Mouse (Mus musculus) mature B cell (primary cell): ENCODE data around the gene Hoxb13.

Experiments used
- in situ Hi-C: fragments of 300-500 bp; cut with MboI; formaldehyde crosslinking; loops from 2 replicates; pipeline ENCODE4 v1.14.3; 2019

Gene Hoxb13

GRCm38 (mm10) chr11:96193521-96194400 is at the start of gene Hoxb13:
Gene Hoxb13, plus strand, starts transcription at chr11:96194316.
- in situ Hi-C loops, result no loop called here

DNA sequence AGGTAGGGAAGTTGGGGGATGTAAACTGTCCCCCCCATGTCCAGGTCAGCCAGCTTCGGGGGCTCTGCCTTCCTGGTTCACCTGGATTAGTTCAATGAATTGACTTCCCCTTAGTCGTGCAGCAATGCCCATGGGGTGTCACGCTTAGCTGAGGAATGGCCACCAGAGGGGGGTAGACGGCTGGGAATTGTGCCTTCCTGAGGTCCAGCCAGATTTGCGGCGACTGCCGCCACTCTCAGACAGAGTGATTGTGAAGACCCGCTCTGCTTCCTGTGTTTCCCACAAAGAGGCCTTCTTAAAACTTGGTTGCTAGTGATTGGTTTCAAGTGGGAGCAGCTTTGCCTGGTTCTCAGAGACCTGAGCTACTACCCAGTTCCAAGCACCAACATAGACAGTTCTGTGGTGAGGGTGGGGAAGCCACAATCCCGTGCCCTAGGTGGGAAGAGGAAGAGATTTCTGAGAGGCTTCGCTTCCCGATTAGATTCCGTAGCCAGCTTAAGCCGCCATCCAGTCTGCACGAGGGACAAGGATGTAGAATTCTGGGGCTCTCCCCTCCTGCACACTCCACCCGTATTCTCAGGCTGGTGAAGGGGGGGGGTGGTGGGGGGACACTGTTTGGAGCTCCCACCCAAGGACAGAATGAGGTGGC is 48.4 kb upstream of the Hoxb13 start:
- in situ Hi-C loops, result no loop called here

DNA sequence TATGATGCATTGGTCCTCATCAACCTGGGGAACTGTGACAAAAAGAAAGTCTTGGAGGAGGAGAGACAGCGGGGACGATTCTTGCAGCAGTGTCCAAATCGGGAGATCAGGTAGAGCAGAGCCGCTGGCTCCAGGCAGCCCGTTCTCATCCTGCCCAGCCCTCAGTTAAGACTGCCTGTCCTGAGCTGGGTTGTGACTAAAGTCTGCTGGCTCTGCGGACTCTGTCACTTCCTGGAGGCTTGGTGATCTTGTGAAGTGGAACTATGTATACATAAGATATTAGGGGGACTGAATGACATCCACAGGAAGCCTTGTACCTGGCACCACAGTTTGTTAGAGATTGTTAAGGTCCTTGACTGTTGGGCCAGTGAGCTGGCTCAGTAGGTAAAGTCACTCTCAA is 46.6 kb upstream of the Hoxb13 start:
- in situ Hi-C loops, result no loop called here

DNA sequence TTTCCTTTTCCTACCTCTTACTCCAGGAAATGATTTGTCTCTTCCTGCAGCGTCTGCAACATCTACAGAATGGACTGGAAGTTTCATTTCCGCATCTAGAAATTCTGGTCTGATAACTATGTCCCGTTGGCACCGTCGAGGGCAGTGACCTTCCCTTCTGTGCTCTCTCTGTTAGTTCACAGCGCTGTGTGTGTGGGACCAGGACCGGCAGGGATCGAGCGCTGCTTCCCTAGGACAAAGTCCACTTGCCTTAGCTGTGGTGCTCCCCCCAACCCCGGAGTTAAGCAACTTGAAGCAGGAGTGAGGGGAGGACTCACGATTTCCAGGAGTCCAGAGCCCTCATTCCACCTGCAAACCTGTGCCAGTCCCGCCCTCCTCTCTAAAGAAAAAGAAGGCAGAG is 29.3 kb upstream of the Hoxb13 start:
- in situ Hi-C loops, result no loop called here

DNA sequence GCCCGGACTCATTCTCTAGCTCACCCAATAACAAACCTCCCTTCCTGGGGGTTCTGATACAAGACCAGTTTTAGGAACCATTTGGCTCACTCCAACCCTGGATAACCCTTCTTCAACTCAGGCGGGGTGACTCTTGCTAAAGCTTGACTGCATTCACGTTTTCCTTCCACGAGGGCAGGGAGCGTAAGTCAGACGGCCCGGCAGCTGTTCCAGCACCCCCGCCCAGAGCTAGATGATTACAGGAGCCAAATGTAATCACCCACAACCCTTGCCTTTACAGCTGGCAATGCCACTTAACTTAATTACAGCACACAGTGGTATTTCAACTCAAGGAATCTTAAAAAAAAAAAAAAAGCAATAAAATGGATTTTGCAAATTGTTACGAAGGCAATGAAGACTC is 26.0 kb upstream of the Hoxb13 start:
- in situ Hi-C loops, result no loop called here

- in situ Hi-C loops, result no loop called here
Measured at GRCm38 (mm10) chr11:96169016-96169415, 25.1 kb upstream of the Hoxb13 start.

GRCm38 (mm10) chr11:96170711-96171379 is 23.3 kb upstream of the Hoxb13 start:
- in situ Hi-C loops, result no loop called here

- in situ Hi-C loops, result no loop called here
Measured at GRCm38 (mm10) chr11:96171601-96172000, 22.5 kb upstream of the Hoxb13 start.

GRCm38 (mm10) chr11:96172511-96173287 is 21.4 kb upstream of the Hoxb13 start:
- in situ Hi-C loops, result no loop called here

GRCm38 (mm10) chr11:96173288-96173840 is 20.8 kb upstream of the Hoxb13 start:
- in situ Hi-C loops, result no loop called here

DNA sequence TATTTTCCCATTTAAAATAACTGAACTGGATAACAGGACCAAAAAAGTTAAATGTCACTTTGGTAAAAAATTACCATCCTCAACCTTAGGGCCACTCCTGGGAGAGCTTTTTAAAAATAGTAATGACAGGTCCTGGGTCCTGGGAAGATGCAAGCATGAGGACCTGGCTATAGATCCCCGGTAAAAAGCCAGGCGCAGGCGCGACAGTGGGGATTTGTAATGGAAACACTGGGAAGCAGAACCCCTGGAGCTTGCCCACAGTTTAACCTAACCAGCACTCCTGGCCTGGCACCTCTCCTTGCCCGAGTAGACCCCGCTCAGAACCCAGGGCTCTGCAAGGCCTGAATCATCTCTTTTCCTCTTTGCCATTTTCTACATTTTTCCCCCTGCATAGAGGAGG is 19.2 kb upstream of the Hoxb13 start:
- in situ Hi-C loops, result no loop called here

DNA sequence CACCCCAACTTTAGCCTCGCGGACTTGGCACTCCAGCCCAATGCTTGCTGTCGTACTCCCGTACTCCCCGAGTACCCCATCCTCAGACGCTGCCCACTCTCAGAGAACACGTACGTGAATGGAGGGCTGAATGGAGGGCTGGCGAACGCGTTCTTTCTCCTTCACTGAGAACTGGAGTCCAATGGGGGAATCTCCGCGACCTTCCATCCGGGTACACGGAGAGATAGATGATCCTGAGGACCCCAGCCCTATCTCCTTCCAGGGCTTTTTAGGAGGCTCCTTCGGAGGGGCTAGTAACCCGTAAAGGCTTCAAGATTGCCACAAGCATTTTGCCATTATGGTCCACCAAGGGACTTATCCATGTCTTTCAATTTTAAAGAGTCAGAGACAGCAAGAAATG is 18.6 kb upstream of the Hoxb13 start:
- in situ Hi-C loops, result no loop called here

- in situ Hi-C loops, result no loop called here
Measured at GRCm38 (mm10) chr11:96175951-96176530, 18.1 kb upstream of the Hoxb13 start.

DNA sequence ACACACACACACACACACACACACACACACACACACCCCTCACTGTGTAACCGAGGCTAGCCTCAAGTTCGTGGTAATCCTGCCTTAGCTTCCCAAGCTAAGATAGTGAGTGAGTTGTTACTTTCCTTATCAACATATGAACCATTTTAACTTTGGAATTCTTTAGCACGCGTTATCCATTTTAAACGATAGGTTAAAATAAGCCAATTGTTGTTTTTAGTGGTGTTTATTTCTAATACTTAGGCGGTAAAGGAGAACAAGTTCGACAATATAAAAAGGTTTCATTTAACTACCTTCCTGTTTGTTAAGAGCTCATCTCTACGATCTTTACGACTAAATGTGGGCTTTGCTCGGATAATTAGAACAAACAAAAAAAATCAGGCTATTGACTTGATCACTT is 17.3 kb upstream of the Hoxb13 start:
- in situ Hi-C loops, result no loop called here

- in situ Hi-C loops, result no loop called here
Measured at GRCm38 (mm10) chr11:96177546-96178174, 16.5 kb upstream of the Hoxb13 start.

DNA sequence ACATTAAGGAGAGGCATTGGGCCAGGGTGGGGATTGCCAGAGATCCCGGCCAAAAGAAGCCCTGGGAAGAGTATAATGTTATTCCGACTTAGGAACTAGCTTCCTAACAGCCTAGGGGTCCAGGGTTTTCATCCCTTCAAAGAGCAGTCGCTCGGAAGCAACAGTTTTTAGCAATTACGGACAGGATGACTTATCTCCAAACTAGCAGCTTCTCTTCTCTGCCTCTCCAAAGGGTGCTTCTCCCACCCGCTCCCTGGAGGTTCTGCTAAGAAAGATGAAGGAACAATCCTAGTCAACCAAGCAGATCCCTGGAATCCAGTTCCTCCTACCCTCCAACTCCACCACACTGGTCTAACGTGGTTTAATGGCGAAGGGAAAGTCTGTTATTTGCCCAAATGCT is 15.8 kb upstream of the Hoxb13 start:
- in situ Hi-C loops, result no loop called here

GRCm38 (mm10) chr11:96178911-96179503 is 15.1 kb upstream of the Hoxb13 start:
- in situ Hi-C loops, result no loop called here

- in situ Hi-C loops, result no loop called here
Measured at GRCm38 (mm10) chr11:96181061-96181460, 13.1 kb upstream of the Hoxb13 start.

DNA sequence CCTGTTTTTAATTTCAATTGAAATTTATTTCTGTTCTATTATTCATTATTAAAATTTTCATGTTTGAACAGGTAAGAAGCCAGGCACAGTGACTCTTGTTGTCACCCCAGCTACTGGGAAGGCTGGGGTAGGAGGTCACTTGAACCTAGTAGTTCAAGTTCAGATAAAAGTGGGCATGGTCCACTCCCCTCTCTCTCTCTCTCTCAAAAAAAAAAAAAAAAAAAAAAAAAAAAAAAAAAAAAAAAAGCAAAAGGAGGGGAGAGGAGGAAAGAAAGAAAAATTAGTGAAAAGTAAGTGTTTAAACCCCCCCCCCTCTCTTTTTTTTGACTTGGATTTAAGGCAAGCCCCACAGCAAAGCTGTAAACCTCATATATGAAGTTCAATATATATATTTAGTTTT is 9.9 kb upstream of the Hoxb13 start:
- in situ Hi-C loops, result no loop called here

DNA sequence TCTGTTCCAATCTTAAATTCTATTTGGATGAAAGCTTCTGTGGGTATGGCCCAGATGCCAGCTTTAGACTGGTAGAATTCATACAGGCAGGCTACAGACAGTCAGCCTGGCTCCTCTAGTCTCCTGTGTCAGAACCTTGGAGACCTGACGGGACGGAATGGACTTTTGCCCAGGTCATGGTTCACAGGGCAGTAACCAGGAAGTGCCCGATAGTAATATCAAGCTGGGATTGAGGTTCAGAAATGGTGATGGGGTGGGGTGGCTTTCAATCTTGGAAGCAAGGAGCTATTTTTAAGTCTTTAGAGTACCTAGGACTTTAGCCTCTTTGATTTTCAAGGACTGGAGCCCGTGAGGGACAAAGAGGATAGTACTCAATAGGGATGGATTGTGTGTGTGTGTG is 6.8 kb upstream of the Hoxb13 start:
- in situ Hi-C loops, result no loop called here
